Mouse (Mus musculus) heart, postnatal 0 days (tissue): Measurements from ENCODE around the gene Gm10401. TPM values are rescaled to one million over a fixed set of nuclear protein-coding genes. Genes with fewer than 3 reads are reported as not detected.

Experiments
- ATAC-seq: fragments of 200-750 bp; cut with Nextera tagmentation; 2 replicates; pipeline ENCODE4 v1.8.0; 2017; ENCODE audit warnings: low read depth, moderate number of reproducible peaks, moderate library complexity; ENCODE audit not compliant: insufficient read depth
- DNase-seq: peaks from one replicate; pipeline ENCODE4 v3.0.0-alpha.2; 2016; ENCODE audit warnings: low spot score
- H3K27ac ChIP-seq: fragments of 300-500 bp; sonication (generic); 2 replicates; pipeline ENCODE4 v1.5.1; 2014; ENCODE audit warnings: low read depth, mild to moderate bottlenecking
- H3K27me3 ChIP-seq: fragments of 300-500 bp; sonication (generic); 2 replicates; pipeline ENCODE4 v1.6.1; 2014; ENCODE audit warnings: low read length, mixed read lengths; ENCODE audit not compliant: control insufficient read depth, insufficient read depth
- H3K36me3 ChIP-seq: fragments of 300-500 bp; sonication (generic); replicated peaks from 2 replicates; pipeline ENCODE4 v1.6.1; 2014; ENCODE audit warnings: low read length, mixed read lengths; ENCODE audit not compliant: control insufficient read depth, insufficient read depth
- H3K4me1 ChIP-seq: fragments of 300-500 bp; sonication (generic); 2 replicates; pipeline ENCODE4 v1.6.1; 2014; ENCODE audit warnings: antibody characterized with exemption; ENCODE audit not compliant: control insufficient read depth, insufficient read depth
- H3K4me2 ChIP-seq: fragments of 300-500 bp; sonication (generic); 2 replicates; pipeline ENCODE4 v1.6.1; 2014; ENCODE audit warnings: low read depth, mild to moderate bottlenecking, low read length, moderate library complexity
- H3K4me3 ChIP-seq: fragments of 300-500 bp; sonication (generic); 2 replicates; pipeline ENCODE4 v1.5.1; 2014; ENCODE audit warnings: low read depth, low read length
- H3K9ac ChIP-seq: fragments of 300-500 bp; sonication (generic); replicated peaks from 2 replicates; pipeline ENCODE4 v1.6.1; 2014; ENCODE audit warnings: low read depth, low read length, mixed read lengths
- H3K9me3 ChIP-seq: fragments of 300-500 bp; sonication (generic); replicated peaks from 2 replicates; pipeline ENCODE4 v1.6.1; 2016; ENCODE audit warnings: low read length; ENCODE audit not compliant: control insufficient read depth
- CTCF ChIP-seq: IDR thresholded peaks from 2 replicates; pipeline ENCODE4 v1.5.1; 2016; ENCODE audit warnings: antibody characterized with exemption, control low read depth, low read depth
- EP300 ChIP-seq: IDR thresholded peaks from 2 replicates; pipeline ENCODE4 v1.6.1; 2016; ENCODE audit warnings: antibody characterized with exemption, low read depth
- WGBS: fragments of 180-500 bp; shearing (Covaris S2); extraction: QIAGEN DNeasy Blood & Tissue Kit; methylation state at CpG from one replicate; pipeline ENCODE4 v1.1.7; 2014; 5-methylcytosine and 5-hydroxymethylcytosine counted together
- polyA plus RNA-seq: library from polyadenylated mRNA; unstranded; fragments of >200 nt; fragmentation: Nextera tagmentation; extraction: Ambion mirVana; gene quantifications from 2 replicates; pipeline ENCODE4 v1.2.1, GENCODE M21; 2015
- total RNA-seq: library from RNA; depleted of rRNA; stranded (reverse); fragments of >200 nt; gene quantifications from 2 replicates; pipeline ENCODE4 v1.2.3, GENCODE M21; 2014; ENCODE audit warnings: low replicate concordance

Gm10401 gene
- total and polyA plus RNA-seq, 2 experiments from 2014 or later = 14.4 TPM; not detected in 1

DNA sequence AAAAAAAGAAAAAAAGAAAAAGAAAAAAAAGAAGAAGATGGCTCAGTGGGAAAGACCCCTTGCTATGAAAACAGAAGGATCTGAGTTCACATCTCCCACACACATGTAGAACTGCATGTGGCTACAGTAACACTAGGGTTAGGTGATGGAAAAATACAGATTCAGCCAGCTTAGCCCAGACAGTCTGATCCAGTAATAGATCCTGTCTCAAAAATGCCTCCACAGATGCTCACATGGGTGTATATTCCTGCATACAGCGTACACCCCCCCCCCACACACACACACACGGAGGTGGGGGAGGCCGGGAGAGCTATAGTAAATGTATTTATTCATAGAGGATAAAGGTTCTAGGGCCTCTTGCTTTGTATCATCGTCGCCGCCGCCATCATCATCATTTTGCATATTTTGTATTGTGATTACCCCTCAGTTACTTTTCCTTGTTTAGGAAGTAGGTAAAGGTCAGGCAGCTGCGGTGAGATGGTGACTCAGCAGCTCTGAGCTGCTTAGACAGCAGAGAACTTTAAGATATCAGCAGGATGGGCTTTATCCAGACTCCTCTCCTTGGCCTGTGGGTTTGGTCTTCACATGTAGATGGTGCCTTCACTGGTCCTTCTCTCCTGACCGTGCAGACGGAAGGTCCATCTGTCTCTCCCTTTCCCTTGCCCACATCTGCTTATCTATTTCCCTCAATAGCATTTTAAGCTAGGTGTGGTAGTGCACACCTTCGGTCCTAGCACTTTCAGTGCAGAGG, 29.2 kb downstream of the Gm10401 start:
- Histone ChIP-seq H3K27ac (no peak overlapping the region), H3K4me1 (peaks cover 28% of the 10 kb centered on the region), H3K4me3 (no peak overlapping the region), H3K9ac (no peak overlapping the region), H3K27me3 (no peaks in the 10 kb centered on the region), H3K36me3 (no peaks in the 10 kb centered on the region; the same call in 1 of the 2 replicates), H3K9me3 (no peaks in the 10 kb centered on the region), H3K4me2 (no peak overlapping the region)
- 86% methylated on average over 11 of the region's 11 CpGs for WGBS
- no peak for ATAC-seq
- no peak for DNase-seq
- TF ChIP-seq EP300 (no peak), CTCF (no peak)

DNA sequence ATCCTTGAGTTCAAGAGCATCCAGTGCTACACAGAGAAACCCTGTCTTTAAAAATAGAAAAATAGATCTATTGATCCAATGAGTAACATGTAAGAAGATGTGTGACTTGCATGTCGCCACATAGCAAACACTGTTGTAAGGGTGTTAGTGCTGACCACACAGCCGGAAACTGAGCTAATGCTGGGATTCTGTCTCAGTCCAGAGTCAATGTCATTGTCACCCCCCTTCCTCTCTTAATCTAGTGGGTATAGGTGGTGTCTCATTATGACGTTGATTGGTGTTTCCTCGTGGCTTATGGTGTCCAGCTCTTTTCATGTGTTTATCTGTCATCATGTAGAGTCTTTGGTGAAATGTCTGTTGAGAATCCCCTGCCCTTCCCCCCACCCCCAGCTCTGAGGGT, 31.9 kb downstream of the Gm10401 start:
- no peak overlapping the region for H3K4me3 ChIP-seq
- H3K36me3 ChIP-seq = peaks cover 12% of the 10 kb centered on the region; the same call in 1 of the 2 replicates
- DNase-seq = no peak
- no peak overlapping the region for H3K4me2 ChIP-seq
- H3K9me3 ChIP-seq = no peaks in the 10 kb centered on the region
- H3K27me3 ChIP-seq = no peaks in the 10 kb centered on the region
- 44% methylated on average over 4 of the region's 4 CpGs for WGBS
- no peak for ATAC-seq
- peaks cover 16% of the 10 kb centered on the region for H3K4me1 ChIP-seq
- no peak overlapping the region for H3K27ac ChIP-seq
- no peak for TF ChIP-seq EP300
- no peak for TF ChIP-seq CTCF
- no peak overlapping the region for H3K9ac ChIP-seq

DNA sequence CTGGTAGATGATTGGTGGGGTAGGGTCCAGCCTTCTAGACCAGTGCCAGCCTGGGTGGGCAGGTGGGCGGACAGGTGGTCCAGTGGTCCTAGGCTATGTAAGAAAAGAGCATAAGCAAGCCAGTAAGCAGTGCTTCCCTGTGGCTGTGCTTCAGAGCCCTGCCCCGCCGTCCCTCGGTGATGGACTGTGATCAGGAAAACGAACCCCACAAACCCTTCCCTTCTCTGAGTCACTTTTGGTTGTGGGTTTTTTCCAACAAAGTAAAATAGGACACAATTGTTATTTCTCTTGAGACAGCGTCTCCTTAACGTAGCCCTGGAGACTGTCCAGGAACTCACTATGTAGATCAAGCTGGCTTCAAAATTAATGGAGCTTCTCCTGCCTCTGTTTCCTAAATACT, 34.7 kb downstream of the Gm10401 start:
- Histone ChIP-seq H3K4me3 (no peak overlapping the region), H3K9ac (no peak overlapping the region), H3K27ac (no peak overlapping the region), H3K36me3 (peaks cover 12% of the 10 kb centered on the region; the same call in 1 of the 2 replicates), H3K4me2 (no peak overlapping the region), H3K27me3 (no peaks in the 10 kb centered on the region), H3K9me3 (no peaks in the 10 kb centered on the region), H3K4me1 (peaks cover 19% of the 10 kb centered on the region)
- WGBS = 79% methylated on average over 7 of the region's 7 CpGs
- DNase-seq (no peak), ATAC-seq (no peak)
- TF ChIP-seq CTCF (no peak), EP300 (no peak)

DNA sequence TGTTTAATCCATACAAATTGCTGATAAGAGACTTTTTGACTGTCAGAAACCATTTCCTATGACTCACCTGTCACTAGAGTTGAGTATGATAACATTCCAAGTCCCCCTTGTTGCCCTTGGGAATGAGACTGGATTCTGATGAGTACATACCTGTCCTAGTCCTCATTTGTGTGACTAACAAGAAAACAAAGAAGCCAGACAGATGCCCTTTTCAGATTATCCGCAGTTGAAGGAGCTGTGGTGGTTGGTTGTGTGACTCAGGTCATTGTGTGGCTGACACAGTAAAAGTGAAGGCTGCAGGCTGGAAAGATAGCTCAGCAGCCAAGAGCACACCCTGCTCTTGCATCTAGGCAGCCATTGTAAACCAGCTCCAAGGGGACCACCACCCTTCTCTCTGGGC, 35.5 kb downstream of the Gm10401 start:
- H3K27ac ChIP-seq = no peak overlapping the region
- TF ChIP-seq CTCF = no peak
- TF ChIP-seq EP300 = no peak
- H3K4me1 ChIP-seq = peaks cover 17% of the 10 kb centered on the region
- H3K9me3 ChIP-seq = no peaks in the 10 kb centered on the region
- DNase-seq = no peak
- no peak overlapping the region for H3K4me3 ChIP-seq
- no peaks in the 10 kb centered on the region for H3K27me3 ChIP-seq
- H3K4me2 ChIP-seq = no peak overlapping the region
- H3K36me3 ChIP-seq = peaks cover 12% of the 10 kb centered on the region; the same call in 1 of the 2 replicates
- no peak for ATAC-seq
- no peak overlapping the region for H3K9ac ChIP-seq
- WGBS = 85% methylated on average over 1 of the region's 1 CpGs

DNA sequence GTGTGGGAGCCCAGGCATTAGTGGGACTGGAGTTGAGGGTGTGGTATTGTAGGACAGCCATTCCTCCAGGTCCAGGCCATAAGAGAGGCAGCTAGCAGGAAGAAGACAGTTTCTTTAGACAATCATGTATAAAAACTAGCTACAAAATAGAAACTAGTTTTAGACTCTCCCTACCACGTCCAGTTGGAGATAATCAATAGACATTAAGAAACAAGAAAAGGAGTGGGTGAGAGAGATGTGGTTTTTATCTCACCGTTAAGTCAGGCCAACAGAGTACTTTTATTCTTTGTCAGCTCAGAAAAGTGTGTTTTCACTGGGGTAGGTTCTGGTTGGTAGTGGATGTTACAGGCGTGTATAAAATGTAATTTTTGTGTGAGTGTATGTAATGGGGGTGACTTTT, 37.1 kb downstream of the Gm10401 start:
- Histone ChIP-seq H3K9ac (no peak overlapping the region), H3K27ac (no peak overlapping the region), H3K36me3 (peaks cover 12% of the 10 kb centered on the region; the same call in 1 of the 2 replicates), H3K27me3 (no peaks in the 10 kb centered on the region), H3K4me1 (peaks cover 12% of the 10 kb centered on the region), H3K4me2 (no peak overlapping the region), H3K9me3 (no peaks in the 10 kb centered on the region), H3K4me3 (no peak overlapping the region)
- ATAC-seq (no peak), DNase-seq (no peak)
- TF ChIP-seq EP300 (no peak), CTCF (no peak)
- WGBS = 87% methylated on average over 3 of the region's 3 CpGs
